Mouse (Mus musculus) ES-E14 (cell line): ENCODE data around the gene Teddm2.

Experiments
- HCFC1 ChIP-seq: IDR thresholded peaks from 2 replicates; pipeline ENCODE4 v1.6.1; 2012; ENCODE audit warnings: low read length, inconsistent platforms, borderline replicate concordance; ENCODE audit not compliant: insufficient read depth
- ZC3H11A ChIP-seq: IDR thresholded peaks from 2 replicates; pipeline ENCODE4 v1.6.1; 2012; ENCODE audit warnings: low read depth, mild to moderate bottlenecking, inconsistent platforms, low read length, borderline replicate concordance

DNA sequence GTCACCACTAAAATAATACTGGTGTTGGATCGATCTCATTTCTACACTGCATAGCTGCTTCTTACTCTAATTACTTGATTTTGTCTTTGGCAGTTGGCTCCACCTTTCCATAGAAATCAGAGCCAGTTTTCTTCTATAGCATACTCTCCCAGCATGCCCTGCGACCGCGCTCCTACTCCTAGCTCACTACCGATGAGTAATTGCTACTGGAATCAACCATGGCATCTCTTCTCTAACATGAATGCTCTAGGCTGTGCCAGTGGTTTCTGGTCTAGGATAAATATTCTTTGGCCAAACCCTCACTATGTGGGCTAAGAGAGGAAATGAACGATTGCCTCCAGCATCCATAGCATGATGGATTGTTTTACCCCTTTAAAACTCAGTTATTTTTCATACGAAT, 53.6 kb downstream of the Teddm2 start:
- no peak for TF ChIP-seq HCFC1
- no peak for TF ChIP-seq ZC3H11A
